Mouse (Mus musculus): ENCODE results near the gene Lrrc28.

DNA sequence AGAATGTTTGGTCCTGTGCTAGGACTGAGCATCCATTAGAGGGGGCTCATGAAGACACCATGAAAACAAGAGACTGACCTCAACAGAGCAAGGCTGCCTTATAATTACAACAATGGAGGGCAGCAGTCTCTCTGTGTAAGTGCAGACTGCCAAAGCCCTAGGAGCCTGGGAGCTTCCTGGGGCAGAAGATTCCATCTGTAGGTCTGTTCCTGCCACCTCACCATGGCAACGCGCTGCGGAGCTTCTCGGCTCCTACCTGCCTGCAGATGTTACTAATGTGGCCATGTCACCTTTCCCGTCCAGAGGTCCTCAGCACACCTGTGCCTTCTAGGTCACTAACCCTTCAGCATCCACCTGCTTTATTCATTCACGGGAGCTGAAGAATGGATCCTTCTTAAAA, 52.4 kb downstream of the Lrrc28 start:
- TF ChIP-seq POLR2A (IDR thresholded peaks at IDR 0.05; ENCODE audit: extremely low read depth, insufficient read depth, low read length) (no peak), CTCF (IDR thresholded peaks at IDR 0.05; ENCODE audit: low read depth, low read length) (no peak)
